Mouse (Mus musculus) gastrocnemius, adult 2 months (tissue): ENCODE data around the gene Chad. TPM values are rescaled to one million over a fixed set of nuclear protein-coding genes. Genes with fewer than 3 reads are reported as not detected.

ENCODE experiments used
- DNase-seq: peaks from one replicate; pipeline ENCODE4 v3.0.0; 2022
- H3K27ac ChIP-seq: fragments of 200-600 bp; 2 replicates; pipeline ENCODE4 v1.8.1; 2022; ENCODE audit warnings: mild to moderate bottlenecking
- H3K4me3 ChIP-seq: fragments of 200-600 bp; 2 replicates; pipeline ENCODE4 v1.8.1; 2022; ENCODE audit warnings: mild to moderate bottlenecking, moderate library complexity
- CTCF ChIP-seq: fragments of 200-600 bp; IDR thresholded peaks from 2 replicates; pipeline ENCODE4 v1.8.1; 2022; ENCODE audit warnings: antibody characterized with exemption, mild to moderate bottlenecking, moderate library complexity
- intact Hi-C: fragments of 180-260 bp; cut with DNase I; formaldehyde crosslinking; loops from one replicate; pipeline ENCODE4 v1.15.1; 2025
- total RNA-seq, 2 experiments: library from RNA; stranded (reverse); gene quantifications; 2 replicates each; pipeline ENCODE4 v1.2.3; 2021

The Chad gene
- total RNA-seq, 2 experiments from 2014 or later, result 9.5 to 69.2 TPM

GRCm38 (mm10) chr11:94547271-94547670 is 17.6 kb upstream of the Chad start:
- H3K4me3 ChIP-seq, result no peak overlapping the region
- no peak for DNase-seq
- no peak overlapping the region for H3K27ac ChIP-seq
- no peak for TF ChIP-seq CTCF
- intact Hi-C loops, result loop anchor here (5.0 kb wide), 1 partner anchor 215 kb away; no protein-coding TSS in a partner anchor

GRCm38 (mm10) chr11:94548041-94548784 is 16.6 kb upstream of the Chad start:
- peak overlapping the region; percentile 94 for H3K27ac ChIP-seq
- intact Hi-C loops, result loop anchor here (5.0 kb wide), 1 partner anchor 216 kb away; no protein-coding TSS in a partner anchor

GRCm38 (mm10) chr11:94548888-94549690 is 15.8 kb upstream of the Chad start, which contains the start of gene Rsad1:
TSS of gene Rsad1 (minus strand) at chr11:94549255.
- TF ChIP-seq CTCF, result peak; percentile 92; the same call in 1 of the 2 replicates
- H3K4me3 ChIP-seq, result peak within 1 kb of the TSS; percentile 97
- intact Hi-C loops, result loop anchor here (5.0 kb wide), 1 partner anchor 217 kb away; no protein-coding TSS in a partner anchor
- DNase-seq, result peak; percentile 96
- H3K27ac ChIP-seq, result peak within 1 kb of the TSS; percentile 94

More at GRCm38 (mm10) chr11:94548041-94548784, 16.6 kb upstream of the Chad start:
- H3K4me3 ChIP-seq, result peak overlapping the region; percentile 97
- DNase-seq, result peak; percentile 61
- TF ChIP-seq CTCF, result no peak

GRCm38 (mm10) chr11:94549691-94550441 is 15.0 kb upstream of the Chad start:
- intact Hi-C loops, result loop anchor here (5.0 kb wide), 1 partner anchor 218 kb away; no protein-coding TSS in a partner anchor
- no peak for DNase-seq
- peak overlapping the region; percentile 94 for H3K27ac ChIP-seq
- H3K4me3 ChIP-seq, result peak overlapping the region; percentile 97
- TF ChIP-seq CTCF, result no peak

- no peak overlapping the region for H3K27ac ChIP-seq
- DNase-seq, result no peak
- TF ChIP-seq CTCF, result no peak
- intact Hi-C loops, result no loop called here
- no peak overlapping the region for H3K4me3 ChIP-seq
Measured at GRCm38 (mm10) chr11:94550442-94550744, 14.5 kb upstream of the Chad start.

- no peak overlapping the region for H3K27ac ChIP-seq
- H3K4me3 ChIP-seq, result no peak overlapping the region
- intact Hi-C loops, result no loop called here
- DNase-seq, result no peak
- no peak for TF ChIP-seq CTCF
Measured at GRCm38 (mm10) chr11:94558226-94558625, 6.6 kb upstream of the Chad start.

GRCm38 (mm10) chr11:94563383-94563782 is 1.5 kb upstream of the Chad start:
- intact Hi-C loops, result no loop called here
- Histone ChIP-seq H3K4me3 (no peak overlapping the region), H3K27ac (peak overlapping the region; percentile 62; the same call in 1 of the 2 replicates)
- no peak for TF ChIP-seq CTCF
- DNase-seq, result no peak

GRCm38 (mm10) chr11:94563821-94564220 is 1.0 kb upstream of the Chad start:
- H3K4me3 ChIP-seq, result peak overlapping the region; percentile 59

GRCm38 (mm10) chr11:94565151-94565479 is 268 bp downstream of the Chad start:
- intact Hi-C loops, result no loop called here
- no peak for TF ChIP-seq CTCF
- Histone ChIP-seq H3K27ac (peak overlapping the region; percentile 62), H3K4me3 (peak overlapping the region; percentile 59)
- DNase-seq, result no peak

More at GRCm38 (mm10) chr11:94563821-94564220, 1.0 kb upstream of the Chad start:
- H3K27ac ChIP-seq, result peak overlapping the region; percentile 62
- intact Hi-C loops, result no loop called here
- no peak for TF ChIP-seq CTCF
- DNase-seq, result peak; percentile 50

GRCm38 (mm10) chr11:94566534-94566933 is 1.7 kb downstream of the Chad start:
- intact Hi-C loops, result no loop called here
- TF ChIP-seq CTCF, result no peak
- peak overlapping the region; percentile 28; the same call in 1 of the 2 replicates for H3K27ac ChIP-seq
- H3K4me3 ChIP-seq, result peak overlapping the region; percentile 59
- no peak for DNase-seq

- Histone ChIP-seq H3K4me3 (peak overlapping the region; percentile 59), H3K27ac (peak overlapping the region; percentile 5; the same call in 1 of the 2 replicates)
- intact Hi-C loops, result no loop called here
- no peak for DNase-seq
- TF ChIP-seq CTCF, result no peak
Measured at GRCm38 (mm10) chr11:94567326-94567725, 2.5 kb downstream of the Chad start.

GRCm38 (mm10) chr11:94570612-94571011 is 5.8 kb downstream of the Chad start:
- intact Hi-C loops, result no loop called here
- DNase-seq, result no peak
- H3K27ac ChIP-seq, result no peak overlapping the region
- no peak overlapping the region for H3K4me3 ChIP-seq
- no peak for TF ChIP-seq CTCF
